ENCODE assay signal across 8 mouse cellular contexts in the genomic region with DNA sequence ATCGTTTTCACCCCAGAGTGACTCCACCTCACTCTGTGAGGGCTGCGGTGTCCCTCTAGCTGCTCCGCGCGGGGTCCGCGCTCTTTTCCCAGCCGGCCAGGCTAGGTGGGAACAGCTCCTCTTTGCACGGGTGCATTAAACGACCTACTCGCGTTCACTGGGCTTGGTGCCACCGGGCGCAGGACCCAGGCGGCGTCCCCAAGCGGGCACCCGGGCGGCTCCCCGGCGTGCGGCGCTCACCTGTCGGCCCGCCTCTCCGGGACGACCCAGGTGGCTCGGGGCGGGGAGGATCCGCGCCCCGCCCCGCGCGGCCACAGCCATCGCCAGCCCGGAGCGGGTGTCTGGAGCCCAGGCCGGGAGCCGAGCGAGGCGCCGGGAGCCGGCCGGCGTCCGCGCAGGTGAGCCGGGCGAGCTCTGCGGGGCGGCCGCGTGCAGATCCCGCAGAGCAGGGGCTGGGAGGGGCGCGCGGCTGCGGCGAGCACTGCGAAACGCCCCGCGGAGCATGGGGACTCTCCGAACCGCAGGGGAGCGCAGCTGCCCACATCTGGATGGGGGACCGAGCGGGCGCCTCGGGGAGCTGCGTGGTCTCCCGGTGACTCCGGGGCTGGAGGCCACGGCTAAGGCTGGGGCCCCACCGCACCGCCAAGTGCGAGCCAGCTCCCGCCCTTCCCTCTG. TPM values are rescaled to one million over a fixed set of nuclear protein-coding genes. Genes with fewer than 3 reads are reported as not detected.
A peak's percentile ranks its signal among the peaks of the same experiment; 100 is the strongest.
DNase-seq lines count a peak whose midpoint lies in the region; ATAC-seq and TF ChIP-seq lines count a peak whose summit lies in the region.

A gene (plus strand): TSS at position 313 of the 675 bp plus-strand sequence.

- H3K4me1 ChIP-seq in forebrain, embryonic 16.5 days (replicated peaks; ENCODE audit: control insufficient read depth, insufficient read depth, low read length) = peaks cover 10% of the 10 kb centered on the region

- peak within 1 kb of the TSS; percentile 82 for H3K9ac ChIP-seq in forebrain, embryonic 16.5 days (replicated peaks; ENCODE audit: low read depth, low read length)

- H3K9me3 ChIP-seq in forebrain, embryonic 16.5 days (ENCODE audit: control insufficient read depth, low read length) = no peaks in the 10 kb centered on the region

- H3K36me3 ChIP-seq in forebrain, embryonic 16.5 days (ENCODE audit: control insufficient read depth, insufficient read depth) = no peaks in the 10 kb centered on the region

- ATAC-seq in forebrain, embryonic 16.5 days = peak; percentile 62
- peak; percentile 39; the same call in 1 of the 2 replicates for ATAC-seq in megakaryocyte-erythroid progenitor cell, adult 5-6 weeks (replicated peaks; ENCODE audit: low FRiP score, low TSS enrichment, poor library complexity, severe bottlenecking)
- no peak for ATAC-seq in activated CD4-positive, CD25-positive, alpha-beta regulatory T cell, adult 4 months

- H3K27ac ChIP-seq in layer of hippocampus, adult 2 months = no peak within 1 kb of the TSS
- H3K27ac ChIP-seq in forebrain, embryonic 16.5 days (ENCODE audit: low read length) = no peak within 1 kb of the TSS

- H3K4me3 ChIP-seq in layer of hippocampus, adult 2 months = peak within 1 kb of the TSS; percentile 61
- peak within 1 kb of the TSS; percentile 61 for H3K4me3 ChIP-seq in forebrain, embryonic 16.5 days (replicated peaks; ENCODE audit: low read length)

- peaks cover 5% of the 10 kb centered on the region; the same call in 1 of the 2 replicates for H3K27me3 ChIP-seq in forebrain, embryonic 16.5 days (replicated peaks; ENCODE audit: control insufficient read depth, insufficient read depth, low read length)

- TF ChIP-seq CTCF in layer of hippocampus, adult 2 months (conservative IDR thresholded peaks at IDR 0.05) = no peak

- peak within 1 kb of the TSS; percentile 99 for H3K4me2 ChIP-seq in forebrain, embryonic 16.5 days (ENCODE audit: low read length)

- WGBS in forebrain, embryonic 16.5 days = under 1% methylated on average over 76 of the region's 79 CpGs

- DNase-seq in layer of hippocampus, adult 2 months (ENCODE audit: low spot score in 2 of 2) = no peak
- DNase-seq in layer of hippocampus, postnatal 14 days (ENCODE audit: low spot score in 2 of 2) = no peak
- peak; percentile 21 for DNase-seq in adrenal gland, postnatal 25 days
- DNase-seq in kidney, postnatal 14 days = peak; percentile 67
- DNase-seq in testis, postnatal 10 days (ENCODE audit: low spot score) = no peak

RNA-seq across cellular contexts. Expression of the gene that starts here (rescaled TPM):
- 1 to 10 TPM; 3.9 to 4.0 TPM for total RNA-seq in layer of hippocampus, adult 2 months (2021)
- 1 to 10 TPM; 5.3 to 5.8 TPM for total RNA-seq in layer of hippocampus, postnatal 14 days (2021)
- 1.2 and 1.9 TPM in 2 replicates for total RNA-seq in adrenal gland, postnatal 25 days (2021)
- 8.7 and 12.4 TPM in 2 replicates for polyA plus RNA-seq in forebrain, embryonic 16.5 days (2015; fragmentation: Nextera tagmentation; extraction: Ambion mirVana)
- not detected in 2 replicates for total RNA-seq in megakaryocyte-erythroid progenitor cell, adult 5-6 weeks (2014; fragmentation: Nextera tagmentation)
- 0.95 TPM in 1 of 2 replicates, not detected in the other for total RNA-seq in megakaryocyte-erythroid progenitor cell, adult 5-6 weeks (2017)
- polyA plus RNA-seq in activated CD4-positive, CD25-positive, alpha-beta regulatory T cell, adult 4 months (2017; shearing (Covaris generic)) = under 1 TPM in 1 of 2 experiments, not detected in 1; 0.47 TPM

Comparison
In these comparisons a context has a peak if more than half of its experiments do, and no peak if none do; other contexts are left out.
1. Peak in ATAC-seq in megakaryocyte-erythroid progenitor cell, adult 5-6 weeks; RNA of the gene not detected or under 1 TPM.
2. DNase-seq: peak in adrenal gland, postnatal 25 days (single experiment) and kidney, postnatal 14 days (single experiment); none in layer of hippocampus, adult 2 months (0 of 2), layer of hippocampus, postnatal 14 days (0 of 2) and testis, postnatal 10 days (single experiment).